Mouse (Mus musculus) forebrain, embryonic 16.5 days (tissue): Measurements from ENCODE around the gene Nenf. TPM values are rescaled to one million over a fixed set of nuclear protein-coding genes. Genes with fewer than 3 reads are reported as not detected.

Experiments
- ATAC-seq: fragments of 200-750 bp; cut with Nextera tagmentation; 2 replicates; pipeline ENCODE4 v1.8.0; 2017; ENCODE audit warnings: mild to moderate bottlenecking, moderate library complexity
- H3K27ac ChIP-seq: fragments of 300-500 bp; sonication (generic); 2 replicates; pipeline ENCODE4 v1.5.1; 2014; ENCODE audit warnings: low read length, control low read depth
- H3K27me3 ChIP-seq: fragments of 300-500 bp; sonication (generic); replicated peaks from 2 replicates; pipeline ENCODE4 v1.6.1; 2014; ENCODE audit warnings: low read length; ENCODE audit not compliant: control insufficient read depth, insufficient read depth
- H3K36me3 ChIP-seq: fragments of 300-500 bp; sonication (generic); 2 replicates; pipeline ENCODE4 v1.6.1; 2014; ENCODE audit not compliant: control insufficient read depth, insufficient read depth
- H3K4me1 ChIP-seq: fragments of 300-500 bp; sonication (generic); replicated peaks from 2 replicates; pipeline ENCODE4 v1.6.1; 2014; ENCODE audit warnings: low read length; ENCODE audit not compliant: control insufficient read depth, insufficient read depth
- H3K4me2 ChIP-seq: fragments of 300-500 bp; sonication (generic); 2 replicates; pipeline ENCODE4 v1.6.1; 2014; ENCODE audit warnings: mild to moderate bottlenecking, low read length, control low read depth
- H3K4me3 ChIP-seq: fragments of 300-500 bp; sonication (generic); replicated peaks from 2 replicates; pipeline ENCODE4 v1.5.1; 2014; ENCODE audit warnings: mild to moderate bottlenecking, low read length, control low read depth
- H3K9ac ChIP-seq: fragments of 300-500 bp; sonication (generic); replicated peaks from 2 replicates; pipeline ENCODE4 v1.6.1; 2014; ENCODE audit warnings: low read depth, low read length, control low read depth
- H3K9me3 ChIP-seq: fragments of 300-500 bp; sonication (generic); 2 replicates; pipeline ENCODE4 v1.6.1; 2016; ENCODE audit warnings: low read length; ENCODE audit not compliant: control insufficient read depth
- WGBS: fragments of 180-500 bp; shearing (Covaris S2); extraction: QIAGEN DNeasy Blood & Tissue Kit; methylation state at CpG from one replicate; pipeline ENCODE4 v1.1.7; 2014; 5-methylcytosine and 5-hydroxymethylcytosine counted together
- polyA plus RNA-seq: library from polyadenylated mRNA; unstranded; fragments of >200 nt; fragmentation: Nextera tagmentation; extraction: Ambion mirVana; gene quantifications from 2 replicates; pipeline ENCODE4 v1.2.1, GENCODE M21; 2015

Gene Nenf
- polyA plus RNA-seq, result 94.8 and 101 TPM in 2 replicates

GRCm38 (mm10) chr1:191317591-191318196, at the start of gene Nenf:
Nenf (minus strand) TSS chr1:191318194.
- no peaks in the 10 kb centered on the region for H3K27me3 ChIP-seq
- H3K4me3 ChIP-seq, result peak within 1 kb of the TSS; percentile 74
- WGBS, result 1% methylated on average over 54 of the region's 54 CpGs
- H3K9ac ChIP-seq, result peak within 1 kb of the TSS; percentile 94
- H3K4me1 ChIP-seq, result peaks cover 7% of the 10 kb centered on the region
- H3K4me2 ChIP-seq, result peak within 1 kb of the TSS; percentile 84
- ATAC-seq, result peak; percentile 94
- no peaks in the 10 kb centered on the region for H3K36me3 ChIP-seq
- no peaks in the 10 kb centered on the region for H3K9me3 ChIP-seq
- peak within 1 kb of the TSS; percentile 53; the same call in 1 of the 2 replicates for H3K27ac ChIP-seq

- Histone ChIP-seq H3K4me2 (no peak overlapping the region), H3K9me3 (no peaks in the 10 kb centered on the region), H3K36me3 (no peaks in the 10 kb centered on the region; the same call in 1 of the 2 replicates), H3K27me3 (no peaks in the 10 kb centered on the region), H3K4me3 (no peak overlapping the region), H3K9ac (no peak overlapping the region), H3K4me1 (no peaks in the 10 kb centered on the region), H3K27ac (no peak overlapping the region)
- ATAC-seq, result no peak
- WGBS, result 72% methylated on average over 4 of the region's 4 CpGs
Measured at GRCm38 (mm10) chr1:191364477-191364876, 46.5 kb upstream of the Nenf start.

- H3K27me3 ChIP-seq, result no peaks in the 10 kb centered on the region
- H3K36me3 ChIP-seq, result peaks cover 7% of the 10 kb centered on the region; the same call in 1 of the 2 replicates
- no peak overlapping the region for H3K27ac ChIP-seq
- H3K9me3 ChIP-seq, result no peaks in the 10 kb centered on the region
- ATAC-seq, result no peak
- no peak overlapping the region for H3K9ac ChIP-seq
- H3K4me3 ChIP-seq, result no peak overlapping the region
- H3K4me1 ChIP-seq, result no peaks in the 10 kb centered on the region
- WGBS, result 94% methylated on average over 6 of the region's 6 CpGs
- H3K4me2 ChIP-seq, result no peak overlapping the region
Measured at GRCm38 (mm10) chr1:191362412-191362811, 44.4 kb upstream of the Nenf start.

- Histone ChIP-seq H3K4me2 (no peak overlapping the region), H3K9ac (no peak overlapping the region), H3K4me3 (no peak overlapping the region), H3K36me3 (peaks cover 11% of the 10 kb centered on the region), H3K9me3 (no peaks in the 10 kb centered on the region), H3K27me3 (no peaks in the 10 kb centered on the region), H3K27ac (no peak overlapping the region), H3K4me1 (no peaks in the 10 kb centered on the region)
- 89% methylated on average over 7 of the region's 7 CpGs for WGBS
- ATAC-seq, result no peak
Measured at GRCm38 (mm10) chr1:191359478-191359877, 41.5 kb upstream of the Nenf start.

- Histone ChIP-seq H3K27ac (no peak overlapping the region), H3K4me2 (no peak overlapping the region), H3K9me3 (no peaks in the 10 kb centered on the region), H3K4me3 (no peak overlapping the region), H3K27me3 (no peaks in the 10 kb centered on the region), H3K36me3 (peaks cover 13% of the 10 kb centered on the region), H3K4me1 (peaks cover 4% of the 10 kb centered on the region), H3K9ac (no peak overlapping the region)
- 77% methylated on average over 1 of the region's 1 CpGs for WGBS
- ATAC-seq, result no peak
Measured at GRCm38 (mm10) chr1:191356936-191357335, 38.9 kb upstream of the Nenf start.

GRCm38 (mm10) chr1:191353836-191354235, 35.8 kb upstream of the Nenf start:
- 75% methylated on average over 4 of the region's 4 CpGs for WGBS
- no peak overlapping the region for H3K27ac ChIP-seq
- H3K36me3 ChIP-seq, result peaks cover 18% of the 10 kb centered on the region
- H3K4me2 ChIP-seq, result no peak overlapping the region
- peaks cover 4% of the 10 kb centered on the region for H3K4me1 ChIP-seq
- H3K4me3 ChIP-seq, result no peak overlapping the region
- H3K27me3 ChIP-seq, result no peaks in the 10 kb centered on the region
- H3K9me3 ChIP-seq, result no peaks in the 10 kb centered on the region
- H3K9ac ChIP-seq, result no peak overlapping the region
- no peak for ATAC-seq

GRCm38 (mm10) chr1:191352786-191353488, 34.9 kb upstream of the Nenf start:
- Histone ChIP-seq H3K4me1 (peaks cover 4% of the 10 kb centered on the region), H3K36me3 (peaks cover 13% of the 10 kb centered on the region), H3K4me2 (no peak overlapping the region), H3K27me3 (no peaks in the 10 kb centered on the region), H3K4me3 (no peak overlapping the region), H3K9ac (no peak overlapping the region), H3K9me3 (no peaks in the 10 kb centered on the region), H3K27ac (peak overlapping the region; percentile 27)
- ATAC-seq, result peak; percentile 47; the same call in 1 of the 2 replicates
- 57% methylated on average over 14 of the region's 14 CpGs for WGBS

- H3K4me1 ChIP-seq, result peaks cover 4% of the 10 kb centered on the region
- WGBS, result 96% methylated on average over 5 of the region's 5 CpGs
- peaks cover 21% of the 10 kb centered on the region for H3K36me3 ChIP-seq
- no peak overlapping the region for H3K9ac ChIP-seq
- no peaks in the 10 kb centered on the region for H3K9me3 ChIP-seq
- ATAC-seq, result no peak
- no peak overlapping the region for H3K4me3 ChIP-seq
- H3K27me3 ChIP-seq, result no peaks in the 10 kb centered on the region
- H3K27ac ChIP-seq, result no peak overlapping the region
- H3K4me2 ChIP-seq, result no peak overlapping the region
Measured at GRCm38 (mm10) chr1:191350355-191350754, 32.4 kb upstream of the Nenf start.

GRCm38 (mm10) chr1:191349486-191350037, 31.6 kb upstream of the Nenf start:
- Histone ChIP-seq H3K9ac (no peak overlapping the region), H3K9me3 (no peaks in the 10 kb centered on the region), H3K4me2 (no peak overlapping the region), H3K27ac (no peak overlapping the region), H3K4me1 (peaks cover 4% of the 10 kb centered on the region), H3K27me3 (no peaks in the 10 kb centered on the region), H3K36me3 (peaks cover 19% of the 10 kb centered on the region), H3K4me3 (no peak overlapping the region)
- no peak for ATAC-seq
- WGBS, result 75% methylated on average over 23 of the region's 23 CpGs
